Mouse (Mus musculus) mouse trophoblast stem cell (cell line): ENCODE data around the gene Gnpat.

Source experiments
- in situ Hi-C, 2 experiments: fragments of 300-500 bp; cut with MseI, MboI; formaldehyde crosslinking; loops; 2 replicates in 1 of 2; 3 replicates in 1 of 2; pipeline ENCODE4 v1.15.1; 2025

Gnpat gene

GRCm38 (mm10) chr8:124898251-124898905, 35.5 kb downstream of the Gnpat start:
- in situ Hi-C loops, result loop anchor here in 1 of 2 experiments (10.0 kb wide), 1 partner anchor 136 kb away; no protein-coding TSS in a partner anchor

- in situ Hi-C loops, result no loop called here
Measured at GRCm38 (mm10) chr8:124903198-124903597, 40.4 kb downstream of the Gnpat start.

GRCm38 (mm10) chr8:124905482-124905881, 42.6 kb downstream of the Gnpat start:
- in situ Hi-C loops, result no loop called here

- in situ Hi-C loops, result no loop called here
Measured at GRCm38 (mm10) chr8:124909936-124910335, 47.1 kb downstream of the Gnpat start.

- in situ Hi-C loops, result no loop called here
Measured at GRCm38 (mm10) chr8:124910349-124910748, 47.5 kb downstream of the Gnpat start.

GRCm38 (mm10) chr8:124911938-124912872, 49.4 kb downstream of the Gnpat start:
- in situ Hi-C loops, result no loop called here

GRCm38 (mm10) chr8:124914061-124914460, 51.2 kb downstream of the Gnpat start:
- in situ Hi-C loops, result no loop called here

- in situ Hi-C loops, result no loop called here
Measured at GRCm38 (mm10) chr8:124917741-124918484, 55.1 kb downstream of the Gnpat start.

- in situ Hi-C loops, result no loop called here
Measured at GRCm38 (mm10) chr8:124921369-124922279, 58.8 kb downstream of the Gnpat start.

- in situ Hi-C loops, result no loop called here
Measured at GRCm38 (mm10) chr8:124922490-124923089, 59.8 kb downstream of the Gnpat start.

GRCm38 (mm10) chr8:124923971-124924652, 61.3 kb downstream of the Gnpat start:
- in situ Hi-C loops, result no loop called here

GRCm38 (mm10) chr8:124925544-124926266, 62.9 kb downstream of the Gnpat start:
- in situ Hi-C loops, result no loop called here

GRCm38 (mm10) chr8:124926351-124926771, 63.5 kb downstream of the Gnpat start:
- in situ Hi-C loops, result no loop called here

GRCm38 (mm10) chr8:124929006-124929405, 66.2 kb downstream of the Gnpat start:
- in situ Hi-C loops, result no loop called here

GRCm38 (mm10) chr8:124930086-124930485, 67.3 kb downstream of the Gnpat start:
- in situ Hi-C loops, result no loop called here

- in situ Hi-C loops, result no loop called here
Measured at GRCm38 (mm10) chr8:124930649-124931048, 67.8 kb downstream of the Gnpat start.

GRCm38 (mm10) chr8:124932435-124932834, 69.6 kb downstream of the Gnpat start:
- in situ Hi-C loops, result no loop called here

GRCm38 (mm10) chr8:124935116-124935515, 72.3 kb downstream of the Gnpat start:
- in situ Hi-C loops, result no loop called here

- in situ Hi-C loops, result no loop called here
Measured at GRCm38 (mm10) chr8:124936699-124937098, 73.9 kb downstream of the Gnpat start.
